Mouse (Mus musculus) left cerebral cortex, adult 11 months (tissue): ENCODE measurements around the gene Tcta.
"Not testable (repeated sequence)": the region's sequence is repeated elsewhere in the genome, so short reads cannot be mapped to it uniquely, and the experiment has no call there.

Source experiments
- DNase-seq: peaks from one replicate; pipeline ENCODE4 v3.0.0; 2022; ENCODE audit warnings: low spot score

Tcta gene

DNA sequence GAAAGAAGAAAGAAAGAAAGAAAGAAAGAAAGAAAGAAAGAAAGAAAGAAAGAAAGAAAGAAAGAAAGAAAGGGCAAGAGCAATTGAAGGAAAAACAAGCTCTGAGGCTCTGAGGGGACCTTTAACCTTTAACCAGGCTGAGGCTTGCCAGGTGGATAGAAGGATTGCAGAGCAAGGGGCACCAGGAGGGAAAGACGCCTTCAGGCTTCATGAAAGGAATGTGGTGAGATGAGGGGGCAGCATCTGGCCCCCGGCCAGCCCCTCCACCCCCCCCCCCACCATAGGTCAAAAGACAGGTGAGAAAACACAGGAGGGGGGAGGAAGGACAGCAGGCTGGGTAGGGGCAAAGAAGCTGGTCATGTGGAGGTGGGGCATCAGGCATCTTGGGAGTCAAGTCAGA lies 34.0 kb downstream of the Tcta start:
- no peak for DNase-seq

GRCm38 (mm10) chr9:108268701-108269100 lies 37.3 kb downstream of the Tcta start:
- DNase-seq = not testable (repeated sequence)

GRCm38 (mm10) chr9:108267691-108268090 lies 38.3 kb downstream of the Tcta start:
- no peak for DNase-seq

GRCm38 (mm10) chr9:108266261-108266935 lies 39.6 kb downstream of the Tcta start:
- no peak for DNase-seq

GRCm38 (mm10) chr9:108264191-108264921 lies 41.6 kb downstream of the Tcta start:
- no peak for DNase-seq

DNA sequence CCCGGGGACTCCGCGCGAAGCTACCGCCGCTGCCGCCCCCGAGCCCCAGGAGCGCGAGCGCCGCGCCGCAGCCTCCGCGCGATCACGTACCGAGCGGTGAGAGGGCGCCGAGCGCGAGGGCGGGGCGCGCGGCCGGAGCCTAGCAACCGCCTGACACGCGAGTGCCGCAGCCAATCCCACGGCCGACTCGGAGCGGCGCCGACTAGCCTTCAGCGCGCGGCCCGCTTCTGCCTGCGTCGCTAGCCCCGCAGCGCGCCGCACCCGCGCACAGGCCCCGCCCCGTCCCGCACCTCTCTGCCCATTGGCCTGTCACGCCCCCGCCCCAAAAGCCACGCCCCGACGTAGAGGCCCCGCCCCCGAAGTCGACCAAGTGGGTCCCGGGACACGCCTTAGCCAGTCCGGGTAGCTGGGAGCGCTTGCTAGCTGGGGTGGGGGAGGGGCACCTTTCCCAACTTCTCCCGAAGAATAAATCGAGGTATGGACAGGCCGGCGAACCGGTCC lies 42.2 kb downstream of the Tcta start, which contains the start of gene Dag1:
Gene Dag1, minus strand, starts transcription at position 269 of the 501 bp plus-strand sequence.
- peak; percentile 97 for DNase-seq

DNA sequence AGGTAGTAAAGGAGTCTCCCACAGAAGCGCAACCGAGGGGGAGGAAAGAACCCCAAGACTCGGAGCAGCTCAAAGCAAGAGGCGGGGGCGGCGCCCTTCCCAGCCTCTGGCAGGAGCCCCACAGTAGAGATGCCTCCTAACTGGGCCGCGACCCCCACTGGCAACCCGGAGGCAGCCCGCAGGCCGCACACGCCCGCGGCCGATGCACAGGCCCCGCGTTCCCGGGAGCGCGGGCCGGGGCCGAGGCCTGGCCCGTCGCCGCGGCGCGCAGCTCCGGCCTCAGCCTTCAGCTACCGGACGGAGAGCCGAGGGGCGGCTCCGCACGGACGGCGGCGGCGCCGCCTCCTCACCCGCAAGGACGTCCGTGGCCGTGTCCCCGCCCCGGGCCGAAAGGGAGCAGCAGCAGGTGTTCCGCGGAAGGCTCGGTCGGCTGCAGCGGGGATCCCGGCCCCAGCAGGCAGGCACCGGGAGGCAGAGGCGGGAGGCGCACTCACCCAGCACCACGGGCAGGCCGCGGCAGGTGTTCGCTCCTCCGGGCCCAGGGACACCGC lies 42.8 kb downstream of the Tcta start:
- no peak for DNase-seq

- no peak for DNase-seq
Measured at GRCm38 (mm10) chr9:108262494-108263049, 43.4 kb downstream of the Tcta start.

DNA sequence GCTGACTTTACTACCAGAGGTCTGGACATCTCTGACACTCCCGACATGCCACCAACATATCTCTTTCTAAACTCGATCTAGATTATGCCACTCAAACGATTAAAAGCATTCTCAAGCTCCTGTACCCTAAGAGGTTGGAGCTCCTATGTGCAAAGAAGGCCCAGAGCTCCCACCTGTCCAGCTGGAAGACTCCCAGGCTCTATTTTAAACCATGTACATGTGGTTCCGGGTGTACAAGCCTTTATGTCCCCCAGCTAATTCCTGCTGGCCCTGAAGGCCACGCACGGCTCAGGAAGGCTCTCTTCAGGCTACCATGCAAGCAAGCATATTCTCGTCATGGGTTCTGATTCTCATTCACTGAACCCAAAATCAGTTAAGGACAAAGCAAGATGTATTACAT lies 44.1 kb downstream of the Tcta start:
- no peak for DNase-seq

GRCm38 (mm10) chr9:108260526-108260925 lies 45.4 kb downstream of the Tcta start:
- no peak for DNase-seq
